ENCODE assay signal across 8 mouse cellular contexts in genomic region chr4:135545080-135545511, GRCm38 (mm10). TPM values are rescaled to one million over a fixed set of nuclear protein-coding genes. Genes with fewer than 3 reads are reported as not detected.
A peak's percentile ranks its signal among the peaks of the same experiment; 100 is the strongest.
DNase-seq lines count a peak whose midpoint lies in the region; ATAC-seq and TF ChIP-seq lines count a peak whose summit lies in the region.

No protein-coding gene starts in this region.

- no peaks in the 10 kb centered on the region for H3K27me3 ChIP-seq in embryonic facial prominence, embryonic 15.5 days
- no peaks in the 10 kb centered on the region for H3K27me3 ChIP-seq in hindbrain, postnatal 0 days (ENCODE audit: insufficient read depth, low read length)
- no peaks in the 10 kb centered on the region for H3K27me3 ChIP-seq in lung, embryonic 16.5 days (ENCODE audit: control insufficient read depth, insufficient read depth, low read depth, low read length)

- H3K4me1 ChIP-seq in embryonic facial prominence, embryonic 15.5 days = peaks cover 62% of the 10 kb centered on the region
- H3K4me1 ChIP-seq in hindbrain, postnatal 0 days (ENCODE audit: insufficient read depth, low read length) = no peaks in the 10 kb centered on the region
- peaks cover 43% of the 10 kb centered on the region for H3K4me1 ChIP-seq in lung, embryonic 16.5 days (replicated peaks; ENCODE audit: control insufficient read depth, insufficient read depth, low read length)

- peak overlapping the region; percentile 3 for H3K27ac ChIP-seq in embryonic facial prominence, embryonic 15.5 days (replicated peaks)
- H3K27ac ChIP-seq in hindbrain, postnatal 0 days = no peak overlapping the region
- peak overlapping the region; percentile 83 for H3K27ac ChIP-seq in lung, embryonic 16.5 days (ENCODE audit: low read length)

- ATAC-seq in embryonic facial prominence, embryonic 15.5 days (ENCODE audit: insufficient number of reproducible peaks, low FRiP score, low TSS enrichment, low read depth) = peak; percentile 41; the same call in 1 of the 2 replicates
- ATAC-seq in hindbrain, postnatal 0 days = no peak
- ATAC-seq in lung, embryonic 16.5 days (ENCODE audit: low read depth) = peak; percentile 35; the same call in 1 of the 2 replicates
- no peak for ATAC-seq in erythroid progenitor cell, adult 5-6 weeks (replicated peaks; ENCODE audit: low FRiP score, poor library complexity, severe bottlenecking)

- H3K4me2 ChIP-seq in embryonic facial prominence, embryonic 15.5 days (replicated peaks) = peak overlapping the region; percentile 45
- H3K4me2 ChIP-seq in hindbrain, postnatal 0 days (ENCODE audit: low read depth, low read length) = peak overlapping the region; percentile 27
- peak overlapping the region; percentile 59 for H3K4me2 ChIP-seq in lung, embryonic 16.5 days (ENCODE audit: low read depth, low read length)

- no peaks in the 10 kb centered on the region for H3K9me3 ChIP-seq in embryonic facial prominence, embryonic 15.5 days (replicated peaks)
- H3K9me3 ChIP-seq in hindbrain, postnatal 0 days (ENCODE audit: low read length) = no peaks in the 10 kb centered on the region
- no peaks in the 10 kb centered on the region for H3K9me3 ChIP-seq in lung, embryonic 16.5 days (ENCODE audit: control insufficient read depth, low read length)

- H3K36me3 ChIP-seq in embryonic facial prominence, embryonic 15.5 days = no peaks in the 10 kb centered on the region
- H3K36me3 ChIP-seq in hindbrain, postnatal 0 days (ENCODE audit: insufficient read depth, low read length) = no peaks in the 10 kb centered on the region
- no peaks in the 10 kb centered on the region for H3K36me3 ChIP-seq in lung, embryonic 16.5 days (ENCODE audit: control insufficient read depth, insufficient read depth, low read length)

- no peak overlapping the region for H3K9ac ChIP-seq in embryonic facial prominence, embryonic 15.5 days
- H3K9ac ChIP-seq in hindbrain, postnatal 0 days (replicated peaks; ENCODE audit: low read length) = no peak overlapping the region
- peak overlapping the region; percentile 57 for H3K9ac ChIP-seq in lung, embryonic 16.5 days (ENCODE audit: low read length)

- peak; percentile 42 for DNase-seq in retina, postnatal 1 day
- no peak for DNase-seq in retina, embryonic 14.5 days (ENCODE audit: low spot score)
- no peak for DNase-seq in hindbrain, postnatal 0 days (ENCODE audit: low spot score)
- no peak for DNase-seq in adrenal gland, adult 8-10 months
- no peak for DNase-seq in cerebellum, adult 11 months

- TF ChIP-seq CTCF in hindbrain, postnatal 0 days (IDR thresholded peaks at IDR 0.05; ENCODE audit: low read depth) = no peak

- H3K4me3 ChIP-seq in embryonic facial prominence, embryonic 15.5 days (replicated peaks) = peak overlapping the region; percentile 32
- H3K4me3 ChIP-seq in hindbrain, postnatal 0 days (ENCODE audit: low read length) = no peak overlapping the region
- peak overlapping the region; percentile 40 for H3K4me3 ChIP-seq in lung, embryonic 16.5 days (ENCODE audit: low read length)

- 5% methylated on average over 8 of the region's 8 CpGs for WGBS in embryonic facial prominence, embryonic 15.5 days
- 20% methylated on average over 8 of the region's 8 CpGs for WGBS in hindbrain, postnatal 0 days
- WGBS in lung, embryonic 16.5 days = 13% methylated on average over 8 of the region's 8 CpGs

RNA-seq across cellular contexts. Expression of gene Grhl3, which starts 28.3 kb away (rescaled TPM):
- 26.8 and 35.5 TPM in 2 replicates for polyA plus RNA-seq in embryonic facial prominence, embryonic 15.5 days (2015; fragmentation: Nextera tagmentation; extraction: Ambion mirVana)
- total RNA-seq in hindbrain, postnatal 0 days (2014; rRNA removed) = 1.7 and 2.5 TPM in 2 replicates
- polyA plus RNA-seq in hindbrain, postnatal 0 days (2015; fragmentation: Nextera tagmentation; extraction: Ambion mirVana) = 1.7 and 1.8 TPM in 2 replicates
- 3.8 and 4.7 TPM in 2 replicates for polyA plus RNA-seq in lung, embryonic 16.5 days (2015; fragmentation: Nextera tagmentation; extraction: Ambion mirVana)
- under 1 TPM in 2 of 4 experiments, not detected in 2; 0.15 to 0.24 TPM for total RNA-seq in adrenal gland, adult 8-10 months (2022)
- not detected in 2 replicates for total RNA-seq in erythroid progenitor cell, adult 5-6 weeks (2015; ENCODE audit: low replicate concordance)
- total RNA-seq in erythroid progenitor cell, adult 5-6 weeks (2017; ENCODE audit: low replicate concordance) = not detected in 2 replicates

RNA-seq across cellular contexts. Expression of gene Nipal3, which starts 50.3 kb away (rescaled TPM):
- 2.5 and 2.9 TPM in 2 replicates for polyA plus RNA-seq in embryonic facial prominence, embryonic 15.5 days (2015; fragmentation: Nextera tagmentation; extraction: Ambion mirVana)
- total RNA-seq in hindbrain, postnatal 0 days (2014; rRNA removed) = 97.3 and 122 TPM in 2 replicates
- polyA plus RNA-seq in hindbrain, postnatal 0 days (2015; fragmentation: Nextera tagmentation; extraction: Ambion mirVana) = 8.5 and 9.4 TPM in 2 replicates
- 4.8 and 6.0 TPM in 2 replicates for polyA plus RNA-seq in lung, embryonic 16.5 days (2015; fragmentation: Nextera tagmentation; extraction: Ambion mirVana)
- 10 to 100 TPM; 22.1 to 31.0 (median 26.2) TPM for total RNA-seq in adrenal gland, adult 8-10 months (2022)
- total RNA-seq in erythroid progenitor cell, adult 5-6 weeks (2015; ENCODE audit: low replicate concordance) = 7.1 and 7.9 TPM in 2 replicates
- 8.5 and 17.2 TPM in 2 replicates for total RNA-seq in erythroid progenitor cell, adult 5-6 weeks (2017; ENCODE audit: low replicate concordance)

RNA-seq across cellular contexts. Expression of gene Stpg1, which starts 50.5 kb away (rescaled TPM):
- polyA plus RNA-seq in embryonic facial prominence, embryonic 15.5 days (2015; fragmentation: Nextera tagmentation; extraction: Ambion mirVana) = 0.87 and 1.9 TPM in 2 replicates
- total RNA-seq in hindbrain, postnatal 0 days (2014; rRNA removed) = 0.42 and 0.79 TPM in 2 replicates
- polyA plus RNA-seq in hindbrain, postnatal 0 days (2015; fragmentation: Nextera tagmentation; extraction: Ambion mirVana) = 0.29 and 0.71 TPM in 2 replicates
- 0.77 and 1.4 TPM in 2 replicates for polyA plus RNA-seq in lung, embryonic 16.5 days (2015; fragmentation: Nextera tagmentation; extraction: Ambion mirVana)
- 1 to 10 TPM in 2 of 4 experiments, under 1 TPM in 2; 0.84 to 1.8 (median 1.1) TPM for total RNA-seq in adrenal gland, adult 8-10 months (2022)
- not detected in 2 replicates for total RNA-seq in erythroid progenitor cell, adult 5-6 weeks (2015; ENCODE audit: low replicate concordance)
- not detected in 2 replicates for total RNA-seq in erythroid progenitor cell, adult 5-6 weeks (2017; ENCODE audit: low replicate concordance)

Comparison
In these comparisons a context has a peak if more than half of its experiments do, and no peak if none do; other contexts are left out.
1. ATAC-seq: peak in embryonic facial prominence, embryonic 15.5 days (single experiment) and lung, embryonic 16.5 days (single experiment); none in hindbrain, postnatal 0 days (single experiment) and erythroid progenitor cell, adult 5-6 weeks (single experiment).
2. Peak in every context shown above with its lines, with median percentiles within 50 percentile points of each other: H3K4me2 ChIP-seq.